Mouse (Mus musculus): Measurements from ENCODE around the gene Tbc1d2. TPM values are rescaled to one million over a fixed set of nuclear protein-coding genes. Genes with fewer than 3 reads are reported as not detected.
"Not testable (repeated sequence)": the region's sequence is repeated elsewhere in the genome, so short reads cannot be mapped to it uniquely, and the experiment has no call there.

Tbc1d2 gene
- total and polyA plus RNA-seq, 2 experiments from 2014 or later, result 0.93 to 6.2 TPM

DNA sequence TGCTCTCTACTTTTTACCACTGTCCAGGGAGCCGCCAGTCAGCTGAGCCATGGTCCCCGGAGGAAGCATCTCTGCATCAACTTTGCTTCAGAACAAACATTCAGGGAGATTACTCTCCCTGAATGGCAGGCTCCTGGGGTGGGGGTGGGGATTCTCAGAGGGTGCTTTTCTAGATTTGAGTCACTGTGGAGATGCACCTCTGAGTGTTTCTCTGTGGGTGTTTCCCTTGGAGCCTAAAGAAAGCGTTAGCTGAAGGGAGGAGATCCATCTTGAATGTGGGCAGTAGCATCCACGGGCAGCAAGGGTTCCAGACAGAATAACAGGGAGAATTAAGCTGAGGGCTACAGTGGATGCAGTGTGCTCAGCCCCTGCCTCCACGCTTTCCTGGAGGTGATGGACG, 15.1 kb downstream of the Tbc1d2 start:
- 55% methylated on average over 6 of the region's 6 CpGs for WGBS
- Histone ChIP-seq H3K9me3 (replicated peaks; ENCODE audit: control insufficient read depth, low read length) (no peaks in the 10 kb centered on the region), H3K4me1 (ENCODE audit: control insufficient read depth, insufficient read depth) (no peaks in the 10 kb centered on the region), H3K9ac (replicated peaks; ENCODE audit: low read depth, low read length) (no peak overlapping the region), H3K27ac (ENCODE audit: low read depth) (no peak overlapping the region), H3K4me2 (ENCODE audit: low read depth, low read length) (no peak overlapping the region), H3K4me3 (ENCODE audit: low read depth, low read length) (no peak overlapping the region), H3K36me3 (replicated peaks; ENCODE audit: control insufficient read depth, insufficient read depth, low read length) (no peaks in the 10 kb centered on the region), H3K27me3 (ENCODE audit: control insufficient read depth, insufficient read depth, low read length) (no peaks in the 10 kb centered on the region)
- DNase-seq (ENCODE audit: low spot score) (no peak), ATAC-seq (ENCODE audit: insufficient read depth, low read depth) (no peak)
- TF ChIP-seq EP300 (IDR thresholded peaks at IDR 0.05; ENCODE audit: low read depth), result no peak
- no peak for TF ChIP-seq CTCF (IDR thresholded peaks at IDR 0.05; ENCODE audit: low read depth)

- H3K27ac ChIP-seq (ENCODE audit: low read depth); DNase-seq (ENCODE audit: low spot score); H3K27me3 ChIP-seq (ENCODE audit: control insufficient read depth, insufficient read depth, low read length); H3K4me3 ChIP-seq (ENCODE audit: low read depth, low read length); H3K9ac ChIP-seq (replicated peaks; ENCODE audit: low read depth, low read length); H3K4me2 ChIP-seq (ENCODE audit: low read depth, low read length); H3K36me3 ChIP-seq (replicated peaks; ENCODE audit: control insufficient read depth, insufficient read depth, low read length); ATAC-seq (ENCODE audit: insufficient read depth, low read depth); H3K4me1 ChIP-seq (ENCODE audit: control insufficient read depth, insufficient read depth); H3K9me3 ChIP-seq (replicated peaks; ENCODE audit: control insufficient read depth, low read length): not testable (repeated sequence)
- WGBS, result 66% methylated on average over 6 of the region's 6 CpGs
Measured at GRCm38 (mm10) chr4:46633565-46633964, 16.4 kb downstream of the Tbc1d2 start.

- no peaks in the 10 kb centered on the region for H3K9me3 ChIP-seq (replicated peaks; ENCODE audit: control insufficient read depth, low read length)
- H3K4me2 ChIP-seq (ENCODE audit: low read depth, low read length), result no peak overlapping the region
- no peaks in the 10 kb centered on the region for H3K36me3 ChIP-seq (replicated peaks; ENCODE audit: control insufficient read depth, insufficient read depth, low read length)
- no peak overlapping the region for H3K9ac ChIP-seq (replicated peaks; ENCODE audit: low read depth, low read length)
- 0 out of 2 replicates have a peak, but pooled peaks cover 4% of the 10 kb centered on the region for H3K4me1 ChIP-seq (ENCODE audit: control insufficient read depth, insufficient read depth)
- H3K4me3 ChIP-seq (ENCODE audit: low read depth, low read length), result no peak overlapping the region
- no peak for DNase-seq (ENCODE audit: low spot score)
- WGBS, result 54% methylated on average over 2 of the region's 2 CpGs
- TF ChIP-seq EP300 (IDR thresholded peaks at IDR 0.05; ENCODE audit: low read depth), result no peak
- H3K27ac ChIP-seq (ENCODE audit: low read depth), result no peak overlapping the region
- no peak for ATAC-seq (ENCODE audit: insufficient read depth, low read depth)
- no peaks in the 10 kb centered on the region for H3K27me3 ChIP-seq (ENCODE audit: control insufficient read depth, insufficient read depth, low read length)
Measured at GRCm38 (mm10) chr4:46632465-46632864, 17.5 kb downstream of the Tbc1d2 start.

GRCm38 (mm10) chr4:46630390-46630789, 19.6 kb downstream of the Tbc1d2 start:
- Histone ChIP-seq H3K4me3 (ENCODE audit: low read depth, low read length) (no peak overlapping the region), H3K4me2 (ENCODE audit: low read depth, low read length) (no peak overlapping the region), H3K27me3 (ENCODE audit: control insufficient read depth, insufficient read depth, low read length) (no peaks in the 10 kb centered on the region), H3K36me3 (replicated peaks; ENCODE audit: control insufficient read depth, insufficient read depth, low read length) (no peaks in the 10 kb centered on the region), H3K9me3 (replicated peaks; ENCODE audit: control insufficient read depth, low read length) (no peaks in the 10 kb centered on the region), H3K9ac (replicated peaks; ENCODE audit: low read depth, low read length) (no peak overlapping the region), H3K4me1 (ENCODE audit: control insufficient read depth, insufficient read depth) (0 out of 2 replicates have a peak, but pooled peaks cover 4% of the 10 kb centered on the region), H3K27ac (ENCODE audit: low read depth) (no peak overlapping the region)
- TF ChIP-seq EP300 (IDR thresholded peaks at IDR 0.05; ENCODE audit: low read depth) (no peak), CTCF (IDR thresholded peaks at IDR 0.05; ENCODE audit: low read depth) (0 out of 2 replicates have a peak, but pooled peaks have one; percentile 7)
- ATAC-seq (ENCODE audit: insufficient read depth, low read depth) (no peak), DNase-seq (ENCODE audit: low spot score) (no peak)
- 52% methylated on average over 9 of the region's 9 CpGs for WGBS

DNA sequence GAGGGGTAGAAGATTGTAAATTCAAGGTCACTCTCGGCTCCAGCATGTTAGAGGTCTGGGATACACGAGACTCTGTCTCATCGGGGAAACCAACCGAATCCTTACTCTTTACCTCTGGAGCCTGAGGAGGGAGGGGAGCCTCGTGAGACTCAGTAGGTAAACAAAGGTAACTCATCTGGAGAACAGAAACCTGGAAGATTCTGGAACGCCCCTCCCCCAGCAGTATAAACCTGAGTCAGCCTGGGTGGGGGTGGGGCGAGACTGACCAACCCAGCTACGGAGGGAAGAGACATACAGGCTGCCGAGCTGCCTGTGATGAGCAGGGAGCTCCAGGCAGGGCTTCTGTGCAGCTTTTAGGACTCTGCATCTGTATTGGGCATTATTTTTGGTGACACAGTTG, 21.1 kb downstream of the Tbc1d2 start:
- DNase-seq (ENCODE audit: low spot score), result no peak
- no peak for ATAC-seq (ENCODE audit: insufficient read depth, low read depth)
- TF ChIP-seq CTCF (IDR thresholded peaks at IDR 0.05; ENCODE audit: low read depth) (no peak), EP300 (IDR thresholded peaks at IDR 0.05; ENCODE audit: low read depth) (no peak)
- H3K27ac ChIP-seq (ENCODE audit: low read depth), result no peak overlapping the region
- H3K9me3 ChIP-seq (replicated peaks; ENCODE audit: control insufficient read depth, low read length), result no peaks in the 10 kb centered on the region
- 0 out of 2 replicates have a peak, but pooled peaks cover 4% of the 10 kb centered on the region for H3K4me1 ChIP-seq (ENCODE audit: control insufficient read depth, insufficient read depth)
- H3K9ac ChIP-seq (replicated peaks; ENCODE audit: low read depth, low read length), result no peak overlapping the region
- WGBS, result 39% methylated on average over 9 of the region's 9 CpGs
- H3K4me2 ChIP-seq (ENCODE audit: low read depth, low read length), result 0 out of 2 replicates have a peak overlapping the region, but pooled peaks have one; percentile 13
- no peaks in the 10 kb centered on the region for H3K27me3 ChIP-seq (ENCODE audit: control insufficient read depth, insufficient read depth, low read length)
- H3K4me3 ChIP-seq (ENCODE audit: low read depth, low read length), result no peak overlapping the region
- no peaks in the 10 kb centered on the region for H3K36me3 ChIP-seq (replicated peaks; ENCODE audit: control insufficient read depth, insufficient read depth, low read length)

DNA sequence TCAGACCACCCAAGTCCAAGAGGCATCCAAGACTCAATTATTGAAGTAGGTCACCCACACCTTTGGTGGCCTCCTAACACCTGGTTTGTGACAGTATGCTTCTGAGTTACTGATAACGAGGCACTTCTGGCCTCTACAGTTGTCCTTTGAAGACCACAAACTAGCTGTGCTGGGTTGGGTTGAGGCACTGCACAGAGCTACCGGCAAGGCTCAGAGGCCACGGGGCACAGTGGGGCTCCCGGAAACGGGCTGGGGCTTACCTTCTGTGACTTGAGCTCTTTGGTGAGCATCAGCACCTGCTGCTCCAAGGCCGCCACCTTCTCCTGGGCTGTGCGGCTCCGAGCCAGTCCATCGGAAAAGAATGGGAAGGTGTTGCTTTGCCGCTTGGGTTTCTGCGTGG, 21.9 kb downstream of the Tbc1d2 start:
- Histone ChIP-seq H3K4me2 (ENCODE audit: low read depth, low read length) (no peak overlapping the region), H3K9me3 (replicated peaks; ENCODE audit: control insufficient read depth, low read length) (no peaks in the 10 kb centered on the region), H3K36me3 (replicated peaks; ENCODE audit: control insufficient read depth, insufficient read depth, low read length) (no peaks in the 10 kb centered on the region), H3K27me3 (ENCODE audit: control insufficient read depth, insufficient read depth, low read length) (no peaks in the 10 kb centered on the region), H3K4me3 (ENCODE audit: low read depth, low read length) (no peak overlapping the region), H3K9ac (replicated peaks; ENCODE audit: low read depth, low read length) (no peak overlapping the region), H3K4me1 (ENCODE audit: control insufficient read depth, insufficient read depth) (0 out of 2 replicates have a peak, but pooled peaks cover 4% of the 10 kb centered on the region), H3K27ac (ENCODE audit: low read depth) (no peak overlapping the region)
- no peak for TF ChIP-seq EP300 (IDR thresholded peaks at IDR 0.05; ENCODE audit: low read depth)
- no peak for TF ChIP-seq CTCF (IDR thresholded peaks at IDR 0.05; ENCODE audit: low read depth)
- no peak for DNase-seq (ENCODE audit: low spot score)
- 70% methylated on average over 11 of the region's 11 CpGs for WGBS
- ATAC-seq (ENCODE audit: insufficient read depth, low read depth), result no peak
